Mouse (Mus musculus) spleen, postnatal 4 days (tissue): ENCODE results near the gene Prnp.

ENCODE experiments used
- DNase-seq, 2 experiments: peaks; one replicate each; pipeline ENCODE4 v3.0.0; 2022; ENCODE audit warnings: low spot score in 2 of 2

Gene Prnp

GRCm38 (mm10) chr2:131906846-131907245, 2.9 kb upstream of the Prnp start:
- DNase-seq, result no peak

- DNase-seq, result no peak
Observed at GRCm38 (mm10) chr2:131907311-131907710, 2.4 kb upstream of the Prnp start.

- no peak for DNase-seq
Observed at GRCm38 (mm10) chr2:131908351-131908861, 1.3 kb upstream of the Prnp start.

- no peak for DNase-seq
Observed at GRCm38 (mm10) chr2:131908906-131909305, 822 bp upstream of the Prnp start.

- DNase-seq, result no peak
Observed at GRCm38 (mm10) chr2:131910847-131911246, 1.1 kb downstream of the Prnp start.

- DNase-seq, result no peak
Observed at GRCm38 (mm10) chr2:131911341-131911740, 1.6 kb downstream of the Prnp start.

- no peak for DNase-seq
Observed at GRCm38 (mm10) chr2:131912526-131913258, 3.0 kb downstream of the Prnp start.

GRCm38 (mm10) chr2:131932275-131932902, 22.7 kb downstream of the Prnp start:
- no peak for DNase-seq

GRCm38 (mm10) chr2:131933013-131933412, 23.3 kb downstream of the Prnp start:
- no peak for DNase-seq

- no peak for DNase-seq
Observed at GRCm38 (mm10) chr2:131933598-131933997, 23.9 kb downstream of the Prnp start.

- no peak for DNase-seq
Observed at GRCm38 (mm10) chr2:131934243-131934642, 24.5 kb downstream of the Prnp start.

GRCm38 (mm10) chr2:131935390-131936105, 25.8 kb downstream of the Prnp start:
- DNase-seq, result peak in 1 of 2 experiments; percentile 29

- DNase-seq, result no peak
Observed at GRCm38 (mm10) chr2:131936410-131936809, 26.7 kb downstream of the Prnp start.

GRCm38 (mm10) chr2:131939404-131940111, 29.8 kb downstream of the Prnp start:
- peak; percentile 63 to 85 for DNase-seq

GRCm38 (mm10) chr2:131940506-131940905, 30.8 kb downstream of the Prnp start:
- no peak for DNase-seq

GRCm38 (mm10) chr2:131941501-131941900, 31.8 kb downstream of the Prnp start:
- DNase-seq, result peak in 1 of 2 experiments; percentile 7

- DNase-seq, result peak in 1 of 2 experiments; percentile 25
Observed at GRCm38 (mm10) chr2:131944370-131944769, 34.6 kb downstream of the Prnp start.

- peak in 1 of 2 experiments; percentile 6 for DNase-seq
Observed at GRCm38 (mm10) chr2:131945225-131945624, 35.5 kb downstream of the Prnp start.

GRCm38 (mm10) chr2:131945765-131946164, 36.0 kb downstream of the Prnp start:
- peak; percentile 6 to 44 for DNase-seq

GRCm38 (mm10) chr2:131946351-131946750, 36.6 kb downstream of the Prnp start:
- DNase-seq, result peak; percentile 9 to 55

GRCm38 (mm10) chr2:131948156-131948555, 38.4 kb downstream of the Prnp start:
- DNase-seq, result peak; percentile 5 to 53
